Mouse (Mus musculus): Measurements from ENCODE around the gene Gm3402. TPM values are rescaled to one million over a fixed set of nuclear protein-coding genes. Genes with fewer than 3 reads are reported as not detected.

The Gm3402 gene
- polyA plus RNA-seq (2012; rRNA removed) = not detected in 2 replicates

DNA sequence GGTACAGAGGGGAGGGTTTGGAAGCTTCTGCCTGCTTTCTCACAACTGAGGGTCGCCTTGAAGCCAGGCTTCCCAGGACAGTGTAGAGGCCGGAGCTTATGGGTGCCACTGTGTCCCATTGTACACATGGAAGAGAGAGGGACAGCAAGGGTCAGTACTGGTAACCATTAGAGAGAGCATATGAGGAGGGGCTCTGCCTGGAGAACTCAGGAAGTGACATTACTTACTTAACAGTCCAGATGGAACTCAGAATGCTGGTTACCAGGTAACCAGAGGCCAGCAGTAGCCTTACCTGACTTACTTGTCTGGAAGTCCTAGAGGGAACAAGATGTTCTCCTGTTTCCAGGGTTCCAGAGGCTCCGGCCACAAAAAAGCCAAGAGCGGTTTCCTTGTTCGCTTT lies at the start of gene Gm3402:
TSS of gene Gm3402 (plus strand) at position 301 of the 400 bp plus-strand sequence.

DNA sequence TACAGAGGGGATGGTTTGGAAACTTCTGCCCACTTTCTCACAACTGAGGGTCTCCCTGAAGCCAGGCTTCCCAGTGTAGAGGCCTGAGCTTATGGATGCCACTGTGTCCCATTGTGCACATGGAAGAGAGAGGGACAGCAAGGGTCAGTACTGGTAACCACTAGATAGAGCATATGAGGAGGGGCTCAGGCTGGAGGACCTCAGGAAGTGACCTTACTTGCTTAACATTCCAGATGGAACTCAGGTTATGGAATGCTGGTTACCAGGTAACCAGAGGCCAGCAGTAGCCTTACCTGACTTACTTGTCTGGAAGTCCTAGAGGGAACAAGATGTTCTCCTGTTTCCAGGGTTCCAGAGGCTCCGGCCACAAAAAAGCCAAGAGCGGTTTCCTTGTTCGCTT lies 32.3 kb upstream of the Gm3402 start, which contains the start of gene Gm6408:
TSS of gene Gm6408 (plus strand) at position 301 of the 400 bp plus-strand sequence.

DNA sequence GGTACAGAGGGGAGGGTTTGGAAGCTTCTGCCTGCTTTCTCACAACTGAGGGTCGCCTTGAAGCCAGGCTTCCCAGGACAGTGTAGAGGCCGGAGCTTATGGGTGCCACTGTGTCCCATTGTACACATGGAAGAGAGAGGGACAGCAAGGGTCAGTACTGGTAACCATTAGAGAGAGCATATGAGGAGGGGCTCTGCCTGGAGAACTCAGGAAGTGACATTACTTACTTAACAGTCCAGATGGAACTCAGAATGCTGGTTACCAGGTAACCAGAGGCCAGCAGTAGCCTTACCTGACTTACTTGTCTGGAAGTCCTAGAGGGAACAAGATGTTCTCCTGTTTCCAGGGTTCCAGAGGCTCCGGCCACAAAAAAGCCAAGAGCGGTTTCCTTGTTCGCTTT lies 22.9 kb upstream of the Gm3402 start, which contains the start of gene Gm6370:
TSS of gene Gm6370 (plus strand) at position 301 of the 400 bp plus-strand sequence.

DNA sequence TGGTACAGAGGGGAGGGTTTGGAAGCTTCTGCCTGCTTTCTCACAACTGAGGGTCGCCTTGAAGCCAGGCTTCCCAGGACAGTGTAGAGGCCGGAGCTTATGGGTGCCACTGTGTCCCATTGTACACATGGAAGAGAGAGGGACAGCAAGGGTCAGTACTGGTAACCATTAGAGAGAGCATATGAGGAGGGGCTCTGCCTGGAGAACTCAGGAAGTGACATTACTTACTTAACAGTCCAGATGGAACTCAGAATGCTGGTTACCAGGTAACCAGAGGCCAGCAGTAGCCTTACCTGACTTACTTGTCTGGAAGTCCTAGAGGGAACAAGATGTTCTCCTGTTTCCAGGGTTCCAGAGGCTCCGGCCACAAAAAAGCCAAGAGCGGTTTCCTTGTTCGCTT lies 11.8 kb upstream of the Gm3402 start, which contains the start of gene 4930449I24Rik:
TSS of gene 4930449I24Rik (plus strand) at position 301 of the 400 bp plus-strand sequence.

DNA sequence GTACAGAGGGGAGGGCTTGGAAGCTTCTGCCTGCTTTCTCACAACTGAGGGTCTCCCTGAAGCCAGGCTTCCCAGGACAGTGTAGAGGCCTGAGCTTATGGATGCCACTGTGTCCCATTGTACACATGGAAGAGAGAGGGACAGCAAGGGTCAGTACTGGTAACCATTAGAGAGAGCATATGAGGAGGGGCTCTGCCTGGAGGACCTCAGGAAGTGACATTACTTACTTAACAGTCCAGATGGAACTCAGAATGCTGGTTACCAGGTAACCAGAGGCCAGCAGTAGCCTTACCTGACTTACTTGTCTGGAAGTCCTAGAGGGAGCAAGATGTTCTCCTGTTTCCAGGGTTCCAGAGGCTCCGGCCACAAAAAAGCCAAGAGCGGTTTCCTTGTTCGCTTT lies 11.6 kb downstream of the Gm3402 start, which contains the start of gene Gm3404:
TSS of gene Gm3404 (plus strand) at position 301 of the 400 bp plus-strand sequence.

DNA sequence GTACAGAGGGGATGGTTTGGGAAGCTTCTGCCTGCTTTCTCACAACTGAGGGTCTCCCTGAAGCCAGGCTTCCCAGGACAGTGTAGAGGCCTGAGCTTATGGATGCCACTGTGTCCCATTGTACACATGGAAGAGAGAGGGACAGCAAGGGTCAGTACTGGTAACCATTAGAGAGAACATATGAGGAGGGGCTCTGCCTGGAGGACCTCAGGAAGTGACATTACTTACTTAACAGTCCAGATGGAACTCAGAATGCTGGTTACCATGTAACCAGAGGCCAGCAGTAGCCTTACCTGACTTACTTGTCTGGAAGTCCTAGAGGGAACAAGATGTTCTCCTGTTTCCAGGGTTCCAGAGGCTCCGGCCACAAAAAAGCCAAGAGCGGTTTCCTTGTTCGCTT lies 23.4 kb downstream of the Gm3402 start, which contains the start of gene Gm3409:
TSS of gene Gm3409 (plus strand) at position 301 of the 400 bp plus-strand sequence.

DNA sequence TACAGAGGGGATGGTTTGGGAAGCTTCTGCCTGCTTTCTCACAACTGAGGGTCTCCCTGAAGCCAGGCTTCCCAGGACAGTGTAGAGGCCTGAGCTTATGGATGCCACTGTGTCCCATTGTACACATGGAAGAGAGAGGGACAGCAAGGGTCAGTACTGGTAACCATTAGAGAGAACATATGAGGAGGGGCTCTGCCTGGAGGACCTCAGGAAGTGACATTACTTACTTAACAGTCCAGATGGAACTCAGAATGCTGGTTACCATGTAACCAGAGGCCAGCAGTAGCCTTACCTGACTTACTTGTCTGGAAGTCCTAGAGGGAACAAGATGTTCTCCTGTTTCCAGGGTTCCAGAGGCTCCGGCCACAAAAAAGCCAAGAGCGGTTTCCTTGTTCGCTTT lies 41.9 kb downstream of the Gm3402 start, which contains the start of gene Gm3415:
TSS of gene Gm3415 (plus strand) at position 301 of the 400 bp plus-strand sequence.

Other genes with a start within 250 kb of the Gm3402 start
- gene Wasf3, start 129.1 kb upstream of the Gm3402 start, polyA plus RNA-seq (2012; rRNA removed) = 7.7 and 8.6 TPM in 2 replicates
- gene Gm6408, start 32.2 kb upstream of the Gm3402 start, polyA plus RNA-seq (2012; rRNA removed) = not detected in 2 replicates
- not detected in 2 replicates for gene Gm6370, start 22.8 kb upstream of the Gm3402 start, polyA plus RNA-seq (2012; rRNA removed)
- 0.12 TPM in 1 of 2 replicates, not detected in the other for gene 4930449I24Rik, start 11.7 kb upstream of the Gm3402 start, polyA plus RNA-seq (2012; rRNA removed)
- not detected in 2 replicates for gene Gm3404, start 11.7 kb downstream of the Gm3402 start, polyA plus RNA-seq (2012; rRNA removed)
- gene Gm3409, start 23.5 kb downstream of the Gm3402 start, polyA plus RNA-seq (2012; rRNA removed) = not detected in 2 replicates
- gene Gm3415, start 42.0 kb downstream of the Gm3402 start, polyA plus RNA-seq (2012; rRNA removed) = not detected in 2 replicates
- gene Gpr12, start 71.1 kb downstream of the Gm3402 start, polyA plus RNA-seq (2012; rRNA removed) = 0.31 and 0.86 TPM in 2 replicates

Measured in ovary, adult 2 months (tissue).